Mouse (Mus musculus) retina, postnatal 1 day (tissue): ENCODE data around the gene Ubash3b.

Experiments used
- DNase-seq: peaks from one replicate; pipeline ENCODE4 v3.0.0-alpha.2; 2012

Gene Ubash3b

GRCm38 (mm10) chr9:41166886-41167285 lies 5.4 kb upstream of the Ubash3b start:
- no peak for DNase-seq

GRCm38 (mm10) chr9:41162363-41162762 lies 866 bp upstream of the Ubash3b start:
- no peak for DNase-seq

- DNase-seq, result peak; percentile 79
Measured at GRCm38 (mm10) chr9:41160536-41161176, 841 bp downstream of the Ubash3b start.

GRCm38 (mm10) chr9:41159223-41159622 lies 2.3 kb downstream of the Ubash3b start:
- no peak for DNase-seq

GRCm38 (mm10) chr9:41157872-41158567 lies 3.5 kb downstream of the Ubash3b start:
- no peak for DNase-seq

GRCm38 (mm10) chr9:41157020-41157871 lies 4.3 kb downstream of the Ubash3b start:
- peak; percentile 88 for DNase-seq

GRCm38 (mm10) chr9:41156720-41157019 lies 4.8 kb downstream of the Ubash3b start:
- DNase-seq, result peak; percentile 45

GRCm38 (mm10) chr9:41156006-41156719 lies 5.3 kb downstream of the Ubash3b start:
- DNase-seq, result peak; percentile 19

GRCm38 (mm10) chr9:41153979-41154378 lies 7.5 kb downstream of the Ubash3b start:
- no peak for DNase-seq

- peak; percentile 70 for DNase-seq
Measured at GRCm38 (mm10) chr9:41153050-41153449, 8.4 kb downstream of the Ubash3b start.

- DNase-seq, result peak; percentile 83
Measured at GRCm38 (mm10) chr9:41151491-41151890, 10.0 kb downstream of the Ubash3b start.

- DNase-seq, result no peak
Measured at GRCm38 (mm10) chr9:41149896-41150295, 11.6 kb downstream of the Ubash3b start.

GRCm38 (mm10) chr9:41149079-41149676 lies 12.3 kb downstream of the Ubash3b start:
- DNase-seq, result no peak

GRCm38 (mm10) chr9:41148600-41148999 lies 12.9 kb downstream of the Ubash3b start:
- no peak for DNase-seq

GRCm38 (mm10) chr9:41147203-41147842 lies 14.2 kb downstream of the Ubash3b start:
- no peak for DNase-seq

GRCm38 (mm10) chr9:41143825-41144224 lies 17.7 kb downstream of the Ubash3b start:
- no peak for DNase-seq

GRCm38 (mm10) chr9:41143115-41143514 lies 18.4 kb downstream of the Ubash3b start:
- DNase-seq, result no peak

- no peak for DNase-seq
Measured at GRCm38 (mm10) chr9:41141026-41141425, 20.5 kb downstream of the Ubash3b start.

GRCm38 (mm10) chr9:41138987-41139808 lies 22.3 kb downstream of the Ubash3b start:
- no peak for DNase-seq

- no peak for DNase-seq
Measured at GRCm38 (mm10) chr9:41136691-41137467, 24.6 kb downstream of the Ubash3b start.
